Mouse (Mus musculus): ENCODE measurements around the gene Gm3173. TPM values are rescaled to one million over a fixed set of nuclear protein-coding genes. Genes with fewer than 3 reads are reported as not detected.

Gm3173 gene
- polyA plus RNA-seq, 1 experiment from 2014 or later = not detected

Other genes with a start within 250 kb of the Gm3173 start
- 0.81 and 1.5 TPM in 2 replicates for gene Gm2974, start 248.4 kb upstream of the Gm3173 start, polyA plus RNA-seq (2016; fragmentation: Nextera tagmentation; extraction: Ambion mirVana)
- not detected in 2 replicates for gene Gm3138, start 181.4 kb upstream of the Gm3173 start, polyA plus RNA-seq (2016; fragmentation: Nextera tagmentation; extraction: Ambion mirVana)
- not detected in 2 replicates for gene Gm3149, start 113.7 kb upstream of the Gm3173 start, polyA plus RNA-seq (2016; fragmentation: Nextera tagmentation; extraction: Ambion mirVana)
- 0.52 and 0.65 TPM in 2 replicates for gene 2610042L04Rik, start 96.2 kb upstream of the Gm3173 start, polyA plus RNA-seq (2016; fragmentation: Nextera tagmentation; extraction: Ambion mirVana)
- not detected in 2 replicates for gene Gm3159, start 33.5 kb upstream of the Gm3173 start, polyA plus RNA-seq (2016; fragmentation: Nextera tagmentation; extraction: Ambion mirVana)
- 0.79 TPM in 2 replicates for gene Gm3164, start 15.5 kb upstream of the Gm3173 start, polyA plus RNA-seq (2016; fragmentation: Nextera tagmentation; extraction: Ambion mirVana)
- not detected in 2 replicates for gene Gm3182, start 50.8 kb downstream of the Gm3173 start, polyA plus RNA-seq (2016; fragmentation: Nextera tagmentation; extraction: Ambion mirVana)
- not detected in 2 replicates for gene Gm3047, start 124.4 kb downstream of the Gm3173 start, polyA plus RNA-seq (2016; fragmentation: Nextera tagmentation; extraction: Ambion mirVana)
- gene Gm8159, start 201.4 kb downstream of the Gm3173 start, polyA plus RNA-seq (2016; fragmentation: Nextera tagmentation; extraction: Ambion mirVana) = not detected in 2 replicates
- 0.15 TPM in 1 of 2 replicates, not detected in the other for gene Gm3239, start 233.2 kb downstream of the Gm3173 start, polyA plus RNA-seq (2016; fragmentation: Nextera tagmentation; extraction: Ambion mirVana)